Mouse (Mus musculus) midbrain, embryonic 13.5 days (tissue): ENCODE results near the gene Top2a. TPM values are rescaled to one million over a fixed set of nuclear protein-coding genes. Genes with fewer than 3 reads are reported as not detected.
A peak's percentile ranks its signal among the peaks of the same experiment; 100 is the strongest.

Experiments
- ATAC-seq: fragments of 200-750 bp; cut with Nextera tagmentation; 2 replicates; pipeline ENCODE4 v1.8.0; 2017; ENCODE audit warnings: mild to moderate bottlenecking, moderate TSS enrichment, moderate library complexity
- H3K27ac ChIP-seq: fragments of 300-500 bp; sonication (generic); 2 replicates; pipeline ENCODE4 v1.5.1; 2015; ENCODE audit warnings: inconsistent platforms, mild to moderate bottlenecking, moderate library complexity
- H3K27me3 ChIP-seq: fragments of 300-500 bp; sonication (generic); 2 replicates; pipeline ENCODE4 v1.6.1; 2015; ENCODE audit warnings: mild to moderate bottlenecking, inconsistent platforms
- H3K36me3 ChIP-seq: fragments of 300-500 bp; sonication (generic); 2 replicates; pipeline ENCODE4 v1.6.1; 2015; ENCODE audit warnings: mild to moderate bottlenecking, inconsistent platforms
- H3K4me1 ChIP-seq: fragments of 300-500 bp; sonication (generic); replicated peaks from 2 replicates; pipeline ENCODE4 v1.6.1; 2015; ENCODE audit warnings: inconsistent platforms
- H3K4me2 ChIP-seq: fragments of 300-500 bp; sonication (generic); replicated peaks from 2 replicates; pipeline ENCODE4 v1.6.1; 2015; ENCODE audit warnings: moderate library complexity, mild to moderate bottlenecking, inconsistent platforms
- H3K4me3 ChIP-seq: fragments of 300-500 bp; sonication (generic); replicated peaks from 2 replicates; pipeline ENCODE4 v1.5.1; 2015; ENCODE audit warnings: mild to moderate bottlenecking, inconsistent platforms
- H3K9ac ChIP-seq: fragments of 300-500 bp; sonication (generic); replicated peaks from 2 replicates; pipeline ENCODE4 v1.6.1; 2015; ENCODE audit warnings: mild to moderate bottlenecking, inconsistent platforms
- H3K9me3 ChIP-seq: fragments of 300-500 bp; sonication (generic); 2 replicates; pipeline ENCODE4 v1.6.1; 2016; ENCODE audit warnings: mild to moderate bottlenecking, inconsistent platforms
- WGBS: fragments of 180-500 bp; shearing (Covaris S2); methylation state at CpG from one replicate; pipeline ENCODE4 v1.1.7; 2015; 5-methylcytosine and 5-hydroxymethylcytosine counted together
- polyA plus RNA-seq: library from polyadenylated mRNA; unstranded; fragments of >200 nt; fragmentation: Nextera tagmentation; extraction: Ambion mirVana; gene quantifications from 2 replicates; pipeline ENCODE4 v1.2.1, GENCODE M21; 2015

The Top2a gene
- polyA plus RNA-seq, 1 experiment from 2014 or later, result 118 TPM

DNA sequence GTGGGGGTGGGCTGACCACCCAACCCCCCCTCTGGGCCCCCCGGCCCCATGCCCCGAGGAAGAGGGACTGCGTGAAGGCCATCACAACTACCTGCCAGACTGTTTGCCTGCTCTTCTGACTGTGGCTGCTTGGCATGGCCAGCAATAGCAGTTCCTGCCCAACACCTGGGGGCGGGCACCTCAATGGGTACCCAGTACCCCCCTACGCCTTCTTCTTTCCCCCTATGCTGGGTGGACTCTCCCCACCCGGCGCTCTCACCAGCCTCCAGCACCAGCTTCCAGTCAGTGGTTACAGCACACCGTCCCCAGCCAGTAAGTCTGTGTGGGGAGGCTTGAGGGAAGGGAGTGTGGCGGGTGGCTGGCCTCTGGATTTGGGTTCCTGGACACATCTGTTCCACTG, 73.5 kb downstream of the Top2a start:
- H3K9ac ChIP-seq, result no peak overlapping the region
- H3K27ac ChIP-seq, result no peak overlapping the region
- WGBS, result 83% methylated on average over 9 of the region's 9 CpGs
- no peaks in the 10 kb centered on the region for H3K9me3 ChIP-seq
- H3K4me2 ChIP-seq, result no peak overlapping the region
- no peaks in the 10 kb centered on the region for H3K36me3 ChIP-seq
- H3K4me3 ChIP-seq, result no peak overlapping the region
- ATAC-seq, result no peak
- H3K4me1 ChIP-seq, result peaks cover 46% of the 10 kb centered on the region
- 0 out of 2 replicates have a peak, but pooled peaks cover 4% of the 10 kb centered on the region for H3K27me3 ChIP-seq

GRCm38 (mm10) chr11:98949958-98950460, 74.0 kb downstream of the Top2a start:
- Histone ChIP-seq H3K36me3 (no peaks in the 10 kb centered on the region), H3K4me3 (no peak overlapping the region)

DNA sequence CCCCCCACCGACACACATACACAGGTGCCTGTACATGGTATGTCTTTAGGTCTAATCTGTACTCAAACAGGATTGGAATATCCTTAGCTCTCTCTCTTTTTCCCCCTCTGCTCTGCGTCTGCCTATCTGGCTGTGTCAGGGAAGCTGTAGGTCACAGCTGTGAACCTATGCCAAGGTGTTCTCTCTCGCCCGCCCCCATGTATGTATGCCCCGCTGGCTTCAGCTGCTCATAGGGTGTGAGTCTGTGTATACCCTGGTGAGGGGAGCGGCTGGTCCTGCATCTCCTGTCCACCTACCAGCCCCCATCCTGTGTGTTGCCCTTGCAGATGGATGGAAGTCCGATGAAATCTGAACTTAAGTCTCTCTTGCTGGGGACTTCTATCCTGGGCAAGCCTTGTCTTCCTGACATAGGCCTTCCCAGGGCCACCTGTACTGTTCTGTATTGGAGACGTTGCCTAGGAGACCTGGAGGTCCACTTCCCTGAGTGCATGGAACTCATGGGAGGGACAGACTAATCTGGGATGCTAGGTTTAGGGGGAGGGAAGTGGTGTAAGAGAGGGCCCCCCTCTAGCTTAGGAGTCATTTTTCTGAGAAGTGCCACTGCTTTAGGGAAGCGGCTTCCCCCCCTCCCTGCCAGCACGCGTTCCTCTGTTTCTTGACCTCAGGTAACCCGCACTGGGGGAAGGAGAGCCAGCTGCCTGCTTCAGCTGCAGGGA, 74.6 kb downstream of the Top2a start:
- H3K27ac ChIP-seq, result no peak overlapping the region
- ATAC-seq, result no peak
- H3K27me3 ChIP-seq, result 0 out of 2 replicates have a peak, but pooled peaks cover 4% of the 10 kb centered on the region
- H3K36me3 ChIP-seq, result no peaks in the 10 kb centered on the region
- 68% methylated on average over 12 of the region's 12 CpGs for WGBS
- no peak overlapping the region for H3K4me2 ChIP-seq
- no peak overlapping the region for H3K9ac ChIP-seq
- no peaks in the 10 kb centered on the region for H3K9me3 ChIP-seq
- H3K4me3 ChIP-seq, result no peak overlapping the region
- H3K4me1 ChIP-seq, result peaks cover 46% of the 10 kb centered on the region

More at GRCm38 (mm10) chr11:98949958-98950460, 74.0 kb downstream of the Top2a start:
- ATAC-seq, result no peak
- Histone ChIP-seq H3K9ac (0 out of 2 replicates have a peak overlapping the region, but pooled peaks have one; percentile 23), H3K27ac (no peak overlapping the region), H3K4me1 (peaks cover 46% of the 10 kb centered on the region), H3K4me2 (no peak overlapping the region), H3K9me3 (no peaks in the 10 kb centered on the region), H3K27me3 (0 out of 2 replicates have a peak, but pooled peaks cover 4% of the 10 kb centered on the region)
- 85% methylated on average over 7 of the region's 7 CpGs for WGBS

GRCm38 (mm10) chr11:98947969-98948569, 75.9 kb downstream of the Top2a start:
- Histone ChIP-seq H3K4me2 (no peak overlapping the region), H3K36me3 (no peaks in the 10 kb centered on the region), H3K4me1 (peaks cover 48% of the 10 kb centered on the region), H3K9ac (no peak overlapping the region), H3K27ac (no peak overlapping the region), H3K4me3 (no peak overlapping the region), H3K9me3 (no peaks in the 10 kb centered on the region), H3K27me3 (0 out of 2 replicates have a peak, but pooled peaks cover 4% of the 10 kb centered on the region)
- 90% methylated on average over 18 of the region's 18 CpGs for WGBS
- ATAC-seq, result no peak

DNA sequence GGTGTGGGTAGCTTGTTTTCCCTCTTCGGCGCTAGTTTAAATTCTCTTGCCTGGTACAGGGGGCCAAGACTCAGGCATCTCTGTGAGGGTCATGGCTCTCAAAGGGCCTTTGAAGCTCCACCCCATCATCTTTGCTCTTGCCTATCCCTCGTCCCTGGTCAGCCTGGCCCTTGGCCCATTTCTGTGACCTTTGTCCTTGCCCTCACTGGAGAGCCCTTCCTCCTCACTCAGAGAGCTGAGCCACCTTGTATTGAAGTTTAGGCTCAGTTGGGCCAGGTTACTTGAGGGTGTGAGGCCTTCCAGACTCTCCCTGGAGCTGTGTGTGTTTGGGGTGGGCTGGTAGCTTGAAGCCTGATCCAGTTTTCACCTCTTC, 78.4 kb downstream of the Top2a start:
- H3K36me3 ChIP-seq, result no peaks in the 10 kb centered on the region
- H3K9me3 ChIP-seq, result no peaks in the 10 kb centered on the region
- H3K4me1 ChIP-seq, result peaks cover 63% of the 10 kb centered on the region
- no peak overlapping the region for H3K4me3 ChIP-seq
- H3K27me3 ChIP-seq, result no peaks in the 10 kb centered on the region
- no peak overlapping the region for H3K9ac ChIP-seq
- no peak overlapping the region for H3K4me2 ChIP-seq
- no peak for ATAC-seq
- H3K27ac ChIP-seq, result no peak overlapping the region
- WGBS, result 39% methylated on average over 3 of the region's 3 CpGs

- H3K4me3 ChIP-seq, result no peak overlapping the region
- ATAC-seq, result no peak
- no peaks in the 10 kb centered on the region for H3K36me3 ChIP-seq
- no peak overlapping the region for H3K9ac ChIP-seq
- no peaks in the 10 kb centered on the region for H3K9me3 ChIP-seq
- 29% methylated on average over 11 of the region's 11 CpGs for WGBS
- H3K4me1 ChIP-seq, result peaks cover 67% of the 10 kb centered on the region
- H3K4me2 ChIP-seq, result no peak overlapping the region
- no peak overlapping the region for H3K27ac ChIP-seq
- no peaks in the 10 kb centered on the region for H3K27me3 ChIP-seq
Measured at GRCm38 (mm10) chr11:98944897-98945604, 78.9 kb downstream of the Top2a start.

GRCm38 (mm10) chr11:98943741-98944461, 80.1 kb downstream of the Top2a start:
- Histone ChIP-seq H3K27me3 (peaks cover 8% of the 10 kb centered on the region), H3K9me3 (no peaks in the 10 kb centered on the region), H3K4me3 (no peak overlapping the region), H3K4me1 (peaks cover 70% of the 10 kb centered on the region), H3K36me3 (no peaks in the 10 kb centered on the region), H3K27ac (peak overlapping the region; percentile 88), H3K4me2 (0 out of 2 replicates have a peak overlapping the region, but pooled peaks have one; percentile 92), H3K9ac (peak overlapping the region; percentile 36; the same call in 1 of the 2 replicates)
- WGBS, result 30% methylated on average over 14 of the region's 14 CpGs
- ATAC-seq, result no peak

Other genes with a start within 250 kb of the Top2a start
- gene Nr1d1, start 248.9 kb downstream of the Top2a start, polyA plus RNA-seq, result 1.2 and 1.9 TPM in 2 replicates
- gene Msl1, start 228.7 kb downstream of the Top2a start, polyA plus RNA-seq, result 34.2 and 34.5 TPM in 2 replicates
- gene Casc3, start 219.3 kb downstream of the Top2a start, polyA plus RNA-seq, result 52.6 and 57.6 TPM in 2 replicates
- gene Rapgefl1, start 187.4 kb downstream of the Top2a start, polyA plus RNA-seq, result 4.7 and 5.8 TPM in 2 replicates
- 4.9 and 5.2 TPM in 2 replicates for gene Wipf2, start 160.6 kb downstream of the Top2a start, polyA plus RNA-seq
- 10.6 and 11.3 TPM in 2 replicates for gene Cdc6, start 116.4 kb downstream of the Top2a start, polyA plus RNA-seq
- gene Rara, start 96.4 kb downstream of the Top2a start, polyA plus RNA-seq, result 7.5 and 9.1 TPM in 2 replicates
- 0.58 and 0.99 TPM in 2 replicates for gene Gjd3, start 41.2 kb downstream of the Top2a start, polyA plus RNA-seq
- gene Igfbp4, start 17.1 kb upstream of the Top2a start, polyA plus RNA-seq, result 120 and 125 TPM in 2 replicates
- 0.10 and 0.16 TPM in 2 replicates for gene Tns4, start 65.1 kb upstream of the Top2a start, polyA plus RNA-seq
- gene Ccr7, start 130.9 kb upstream of the Top2a start, polyA plus RNA-seq, result not detected in 2 replicates
- 370 and 402 TPM in 2 replicates for gene Smarce1, start 206.8 kb upstream of the Top2a start, polyA plus RNA-seq
- gene Krt222, start 219.9 kb upstream of the Top2a start, polyA plus RNA-seq, result 2.4 TPM in 2 replicates